Mouse (Mus musculus): Measurements from ENCODE around the gene Lactb. TPM values are rescaled to one million over a fixed set of nuclear protein-coding genes. Genes with fewer than 3 reads are reported as not detected.

Lactb gene
- total RNA-seq, 2 experiments from 2014 or later, result 18.8 to 21.7 TPM

DNA sequence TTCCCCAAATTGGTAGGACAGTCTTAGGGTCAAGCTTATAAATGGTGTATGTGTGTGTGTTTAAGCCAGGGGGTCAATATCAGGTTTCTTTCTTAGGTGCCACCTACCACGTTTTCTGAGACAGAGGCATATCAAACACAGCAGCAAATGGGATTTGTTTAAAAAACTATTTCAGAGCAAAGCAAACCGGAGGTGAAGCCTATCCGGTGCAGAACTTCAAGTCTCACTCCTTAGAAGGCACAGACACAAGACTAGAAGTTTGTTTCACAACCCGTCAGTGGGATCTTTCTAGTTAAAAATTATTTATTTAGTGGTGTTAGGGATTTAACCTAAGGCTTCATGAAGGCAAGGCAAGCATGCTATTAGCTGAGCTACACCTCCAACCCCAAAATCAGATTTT is 30.1 kb downstream of the Lactb start:
- DNase-seq (ENCODE audit: extremely low spot score in 1 of 2, low spot score in 2 of 2), result no peak
- Histone ChIP-seq H3K27ac (peak overlapping the region; percentile 95), H3K4me3 (peak overlapping the region; percentile 81)
- intact Hi-C loops (cut with DNase I), result loop anchor here (2.0 to 10.0 kb wide), 2 partner anchors 26 to 100 kb away; partner anchors contain the start of genes Rab8b and Tpm1
- no peak for TF ChIP-seq CTCF (IDR thresholded peaks at IDR 0.05)

- H3K27ac ChIP-seq, result no peak overlapping the region
- no peak overlapping the region for H3K4me3 ChIP-seq
- peak; percentile 83 for TF ChIP-seq CTCF (IDR thresholded peaks at IDR 0.05)
- DNase-seq (ENCODE audit: extremely low spot score in 1 of 2, low spot score in 2 of 2), result peak in 1 of 2 experiments; percentile 16
- intact Hi-C loops (cut with DNase I), result loop anchor here (5.0 kb wide), 3 partner anchors 87 to 292 kb away; no protein-coding TSS in a partner anchor
Measured at GRCm38 (mm10) chr9:66938836-66939235, 36.4 kb downstream of the Lactb start.

DNA sequence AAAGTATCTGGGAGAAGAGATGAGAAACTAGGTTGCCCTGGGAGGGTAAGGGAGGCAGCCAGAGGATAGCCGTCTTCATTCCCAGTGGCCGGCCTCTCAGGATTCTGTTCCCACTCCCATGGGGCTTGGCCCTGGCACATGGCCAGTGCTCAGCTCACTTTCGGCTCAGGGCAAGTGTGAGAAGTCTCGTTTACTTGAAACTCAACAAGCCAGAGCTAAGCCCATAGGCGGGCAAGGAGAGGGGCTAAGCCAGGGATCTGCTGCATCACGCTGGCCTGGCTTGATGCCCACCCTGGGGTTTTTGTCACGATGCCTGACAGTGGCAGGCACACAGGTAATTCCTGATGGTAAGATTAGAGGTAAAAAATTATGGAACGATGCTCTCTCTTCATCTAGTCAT is 37.8 kb downstream of the Lactb start:
- DNase-seq (ENCODE audit: extremely low spot score in 1 of 2, low spot score in 2 of 2), result no peak
- Histone ChIP-seq H3K4me3 (no peak overlapping the region), H3K27ac (no peak overlapping the region)
- intact Hi-C loops (cut with DNase I), result loop anchor here (5.0 kb wide), 3 partner anchors 85 to 290 kb away; no protein-coding TSS in a partner anchor
- TF ChIP-seq CTCF (IDR thresholded peaks at IDR 0.05), result no peak

- H3K4me3 ChIP-seq, result no peak overlapping the region
- intact Hi-C loops (cut with DNase I), result no loop called here
- DNase-seq (ENCODE audit: extremely low spot score in 1 of 2, low spot score in 2 of 2), result no peak
- no peak for TF ChIP-seq CTCF (IDR thresholded peaks at IDR 0.05)
- no peak overlapping the region for H3K27ac ChIP-seq
Measured at GRCm38 (mm10) chr9:66933869-66934808, 41.1 kb downstream of the Lactb start.

- intact Hi-C loops (cut with DNase I), result no loop called here
- no peak for DNase-seq (ENCODE audit: extremely low spot score in 1 of 2, low spot score in 2 of 2)
- no peak overlapping the region for H3K4me3 ChIP-seq
- H3K27ac ChIP-seq, result no peak overlapping the region
- TF ChIP-seq CTCF (IDR thresholded peaks at IDR 0.05), result no peak
Measured at GRCm38 (mm10) chr9:66930351-66930750, 44.9 kb downstream of the Lactb start.

- TF ChIP-seq CTCF (IDR thresholded peaks at IDR 0.05), result no peak
- no peak overlapping the region for H3K4me3 ChIP-seq
- intact Hi-C loops (cut with DNase I), result no loop called here
- no peak for DNase-seq (ENCODE audit: extremely low spot score in 1 of 2, low spot score in 2 of 2)
- no peak overlapping the region for H3K27ac ChIP-seq
Measured at GRCm38 (mm10) chr9:66927696-66928402, 47.4 kb downstream of the Lactb start.

- Histone ChIP-seq H3K4me3 (no peak overlapping the region), H3K27ac (no peak overlapping the region)
- no peak for TF ChIP-seq CTCF (IDR thresholded peaks at IDR 0.05)
- DNase-seq (ENCODE audit: extremely low spot score in 1 of 2, low spot score in 2 of 2), result no peak
- intact Hi-C loops (cut with DNase I), result no loop called here
Measured at GRCm38 (mm10) chr9:66925853-66926252, 49.4 kb downstream of the Lactb start.

DNA sequence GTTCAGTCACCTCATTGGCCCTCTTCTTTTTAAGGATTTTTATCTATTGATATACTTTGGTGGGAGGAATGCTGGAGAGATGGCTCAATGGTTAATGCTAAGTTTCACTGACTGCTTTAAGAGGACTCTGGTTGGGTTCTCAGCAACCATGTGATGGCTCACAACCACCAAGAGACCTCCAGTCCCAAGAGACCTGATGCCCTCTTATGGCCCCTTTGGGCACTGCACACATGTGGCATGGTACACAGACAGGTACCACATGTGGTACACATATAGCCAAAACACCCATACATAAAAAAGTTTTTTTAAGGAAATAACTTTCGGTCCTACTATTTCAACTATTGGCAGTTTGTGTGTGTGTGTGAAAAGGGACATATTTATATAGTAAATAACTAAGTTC is 53.2 kb downstream of the Lactb start:
- intact Hi-C loops (cut with DNase I), result no loop called here
- DNase-seq (ENCODE audit: extremely low spot score in 1 of 2, low spot score in 2 of 2), result no peak
- H3K4me3 ChIP-seq, result no peak overlapping the region
- peak; percentile 8; the same call in 1 of the 2 replicates for TF ChIP-seq CTCF (IDR thresholded peaks at IDR 0.05)
- H3K27ac ChIP-seq, result no peak overlapping the region

GRCm38 (mm10) chr9:66920488-66921279 is 54.6 kb downstream of the Lactb start:
- H3K27ac ChIP-seq, result no peak overlapping the region
- H3K4me3 ChIP-seq, result no peak overlapping the region
- peak; percentile 4 for TF ChIP-seq CTCF (IDR thresholded peaks at IDR 0.05)
- no peak for DNase-seq (ENCODE audit: extremely low spot score in 1 of 2, low spot score in 2 of 2)
- intact Hi-C loops (cut with DNase I), result no loop called here

GRCm38 (mm10) chr9:66919981-66920380 is 55.3 kb downstream of the Lactb start:
- no peak for TF ChIP-seq CTCF (IDR thresholded peaks at IDR 0.05)
- intact Hi-C loops (cut with DNase I), result loop anchor here (2.0 to 5.0 kb wide), 4 partner anchors 25 to 83 kb away; partner anchors contain the start of gene Lactb
- Histone ChIP-seq H3K27ac (peak overlapping the region; percentile 36), H3K4me3 (peak overlapping the region; percentile 94)
- no peak for DNase-seq (ENCODE audit: extremely low spot score in 1 of 2, low spot score in 2 of 2)

GRCm38 (mm10) chr9:66919382-66919971 is 55.8 kb downstream of the Lactb start, which contains the start of gene Rab8b:
TSS of gene Rab8b (minus strand) at chr9:66919687.
- TF ChIP-seq CTCF (IDR thresholded peaks at IDR 0.05), result no peak
- peak within 1 kb of the TSS; percentile 94 for H3K4me3 ChIP-seq
- intact Hi-C loops (cut with DNase I), result loop anchor here (2.0 to 5.0 kb wide), 4 partner anchors 25 to 82 kb away; partner anchors contain the start of gene Lactb
- H3K27ac ChIP-seq, result peak within 1 kb of the TSS; percentile 84
- DNase-seq (ENCODE audit: extremely low spot score in 1 of 2, low spot score in 2 of 2), result peak; percentile 96

Data from left cerebral cortex, adult 2 months (tissue).